In the genomic region with DNA sequence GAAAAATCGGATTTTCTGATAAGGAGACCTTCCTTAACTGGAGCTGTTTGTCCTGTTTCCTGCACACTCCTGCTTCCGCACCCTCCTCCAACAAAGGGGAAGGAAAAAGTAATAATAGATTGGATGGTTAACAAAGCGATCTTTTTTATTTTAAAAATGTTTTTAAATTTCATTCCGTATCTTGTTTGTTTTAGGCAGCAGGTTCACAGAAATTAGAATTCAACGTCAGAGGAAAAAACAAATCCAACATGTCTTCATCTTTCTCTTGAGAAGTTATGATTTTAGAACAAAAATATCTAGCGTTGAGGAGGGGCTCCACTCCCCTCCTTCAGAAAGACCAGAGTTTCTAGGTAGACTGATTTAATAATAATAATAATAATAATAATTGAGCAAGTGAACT, we compare ENCODE assay signal across 21 mouse cellular contexts. TPM values are rescaled to one million over a fixed set of nuclear protein-coding genes. Genes with fewer than 3 reads are reported as not detected.
"Had no signal": no experiment of that assay in that cellular context is flagged by ENCODE, and none has a peak within 500 bp of the region (broad histone marks: within the 10 kb centered on the region; RNA-seq: fewer than 3 reads in every experiment).

No protein-coding gene starts in this region.

- H3K9me3 ChIP-seq: midbrain, embryonic 12.5 days; neural tube, embryonic 13.5 days; neural tube, embryonic 15.5 days had no signal

- H3K27ac ChIP-seq: midbrain, embryonic 12.5 days; neural tube, embryonic 13.5 days; neural tube, embryonic 15.5 days had no signal

- H3K9ac ChIP-seq: lung, embryonic 14.5 days; midbrain, embryonic 12.5 days; neural tube, embryonic 13.5 days; neural tube, embryonic 15.5 days had no signal

- DNase-seq: lung, adult 18-20 months; lung, embryonic 14.5 days; lung, postnatal 10 days; lung, postnatal 4 days; right cerebral cortex, adult 18-20 months; right cerebral cortex, postnatal 25 days; right cerebral cortex, postnatal 4 days; spleen, adult 18-20 months; thymus, adult 18-20 months; thymus, postnatal 14 days; thymus, postnatal 36 days had no signal

- H3K4me2 ChIP-seq: lung, embryonic 14.5 days; midbrain, embryonic 12.5 days; neural tube, embryonic 13.5 days; neural tube, embryonic 15.5 days had no signal

- ATAC-seq: midbrain, embryonic 16.5 days had no signal

- H3K36me3 ChIP-seq: midbrain, embryonic 12.5 days; neural tube, embryonic 13.5 days; neural tube, embryonic 15.5 days had no signal

- H3K4me3 ChIP-seq: midbrain, embryonic 12.5 days; myocyte; neural tube, embryonic 13.5 days; neural tube, embryonic 15.5 days had no signal

RNA-seq across cellular contexts. Expression of a gene that starts 2.8 kb away (rescaled TPM):
- polyA plus RNA-seq: liver, embryonic 16.5 days; lung, embryonic 14.5 days; lung, embryonic 16.5 days; midbrain, embryonic 12.5 days; midbrain, embryonic 14.5 days; midbrain, embryonic 16.5 days; myocyte; neural tube, embryonic 11.5 days; neural tube, embryonic 13.5 days; neural tube, embryonic 15.5 days; small intestine, adult 2 months had no signal
